Comparison of ENCODE assay signal across 9 mouse cellular contexts in genomic region chr10:122447275-122447674, GRCm38 (mm10). TPM values are rescaled to one million over a fixed set of nuclear protein-coding genes. Genes with fewer than 3 reads are reported as not detected.
A peak's percentile ranks its signal among the peaks of the same experiment; 100 is the strongest.
DNase-seq lines count a peak whose midpoint lies in the region; TF ChIP-seq lines count a peak whose summit lies in the region.
"Had no signal": no experiment of that assay in that cellular context is flagged by ENCODE, and none has a peak within 500 bp of the region (broad histone marks: within the 10 kb centered on the region; RNA-seq: fewer than 3 reads in every experiment).

No protein-coding gene starts in this region.

- peak; percentile 14 to 21 for DNase-seq in spleen, adult 2 months (ENCODE audit: low read depth in 1 of 2, low spot score in 2 of 2)
- no peak for DNase-seq in spleen, adult 12 weeks (ENCODE audit: low spot score)
- peak; percentile 88 to 91 for DNase-seq in cerebellum, postnatal 10 days
- peak; percentile 34 to 49 for DNase-seq in gastrocnemius, adult 8-10 months (ENCODE audit: low spot score in 2 of 2)
- peak; percentile 77 to 92 for DNase-seq in kidney, postnatal 36 days
- peak; percentile 62 for DNase-seq in lung, adult 2 months
- DNase-seq in retina, embryonic 14.5 days (ENCODE audit: low spot score): peak; percentile 81
- DNase-seq in urinary bladder, adult 2 months (ENCODE audit: low spot score): peak; percentile 31

- TF ChIP-seq POLR2A in spleen, adult 2 months (IDR thresholded peaks at IDR 0.05; ENCODE audit: low read depth, low read length): no peak
- TF ChIP-seq POLR2A in lung, adult 2 months (IDR thresholded peaks at IDR 0.05; ENCODE audit: borderline replicate concordance, extremely low read depth, low read depth, low read length): no peak

- H3K4me3 ChIP-seq in spleen, adult 2 months (ENCODE audit: extremely low read depth, insufficient read depth, insufficient read length): no peak overlapping the region
- H3K4me3 ChIP-seq in lung, adult 2 months (replicated peaks; ENCODE audit: extremely low read depth, low read depth, low read length): no peak overlapping the region
- H3K4me3 ChIP-seq: erythroblast, embryonic 14.5 days had no signal

- no peaks in the 10 kb centered on the region for H3K4me1 ChIP-seq in spleen, adult 2 months (ENCODE audit: control insufficient read depth, insufficient read depth, insufficient read length)
- H3K4me1 ChIP-seq in lung, adult 2 months (ENCODE audit: control insufficient read depth, insufficient read depth, low read length): no peaks in the 10 kb centered on the region; the same call in 1 of the 2 replicates

- peak; percentile 45; the same call in 1 of the 2 replicates for TF ChIP-seq CTCF in spleen, adult 2 months (IDR thresholded peaks at IDR 0.05; ENCODE audit: extremely low read depth, insufficient read depth, insufficient read length, insufficient replicate concordance)
- TF ChIP-seq CTCF in lung, adult 2 months (IDR thresholded peaks at IDR 0.05; ENCODE audit: insufficient read depth, low read length): peak; percentile 56

- H3K27ac ChIP-seq in spleen, adult 2 months (ENCODE audit: insufficient read depth, low read length): no peak overlapping the region

- WGBS in spleen, adult 2 months: 16% methylated on average over 10 of the region's 10 CpGs
- 14% methylated on average over 10 of the region's 10 CpGs for WGBS in lung, adult 2 months

- H3K36me3 ChIP-seq in spleen, adult 2 months (ENCODE audit: control insufficient read depth, insufficient read depth, low read length): no peaks in the 10 kb centered on the region

- peaks cover 6% of the 10 kb centered on the region for H3K27me3 ChIP-seq in spleen, adult 2 months (ENCODE audit: control insufficient read depth, insufficient read depth, low read length)

RNA-seq across cellular contexts. Expression of gene Avpr1a, which starts 1.0 kb away (rescaled TPM):
- polyA plus RNA-seq in spleen, adult 2 months (2012; rRNA removed): 1.3 and 1.8 TPM in 2 replicates
- under 1 TPM; 0.39 to 0.74 (median 0.55) TPM for total RNA-seq in gastrocnemius, adult 8-10 months (2022)
- polyA plus RNA-seq in lung, adult 2 months (2012; rRNA removed): 1.7 and 2.3 TPM in 2 replicates
- polyA plus RNA-seq in urinary bladder, adult 2 months (2012; rRNA removed): 26.2 and 31.1 TPM in 2 replicates
- polyA plus RNA-seq: erythroblast, embryonic 14.5 days had no signal
